Mouse (Mus musculus) heart, embryonic 16.5 days (tissue): ENCODE data around the gene Supt3. TPM values are rescaled to one million over a fixed set of nuclear protein-coding genes. Genes with fewer than 3 reads are reported as not detected.

Experiments
- ATAC-seq: fragments of 200-750 bp; cut with Nextera tagmentation; replicated peaks from 2 replicates; pipeline ENCODE4 v1.8.0; 2017; ENCODE audit warnings: moderate number of reproducible peaks; ENCODE audit not compliant: insufficient read depth, low FRiP score; ENCODE audit errors: extremely low read depth
- H3K27ac ChIP-seq: fragments of 300-500 bp; sonication (generic); 2 replicates; pipeline ENCODE4 v1.5.1; 2014; ENCODE audit warnings: mild to moderate bottlenecking, low read length, control low read depth, moderate library complexity
- H3K27me3 ChIP-seq: fragments of 300-500 bp; sonication (generic); 2 replicates; pipeline ENCODE4 v1.6.1; 2014; ENCODE audit warnings: low read length, mixed read lengths; ENCODE audit not compliant: control insufficient read depth, insufficient read depth
- H3K36me3 ChIP-seq: fragments of 300-500 bp; sonication (generic); 2 replicates; pipeline ENCODE4 v1.6.1; 2014; ENCODE audit not compliant: control insufficient read depth, insufficient read depth
- H3K4me1 ChIP-seq: fragments of 300-500 bp; sonication (generic); 2 replicates; pipeline ENCODE4 v1.6.1; 2014; ENCODE audit warnings: low read length, mixed read lengths; ENCODE audit not compliant: control insufficient read depth, insufficient read depth
- H3K4me2 ChIP-seq: fragments of 300-500 bp; sonication (generic); 2 replicates; pipeline ENCODE4 v1.6.1; 2014; ENCODE audit warnings: low read depth, mild to moderate bottlenecking, control low read depth, low read length
- H3K4me3 ChIP-seq: fragments of 300-500 bp; sonication (generic); 2 replicates; pipeline ENCODE4 v1.5.1; 2014; ENCODE audit warnings: mild to moderate bottlenecking, control low read depth, low read length
- H3K9ac ChIP-seq: fragments of 300-500 bp; sonication (generic); 2 replicates; pipeline ENCODE4 v1.6.1; 2014; ENCODE audit warnings: low read length, control low read depth
- H3K9me3 ChIP-seq: fragments of 300-500 bp; sonication (generic); replicated peaks from 2 replicates; pipeline ENCODE4 v1.6.1; 2016; ENCODE audit warnings: low read length; ENCODE audit not compliant: control insufficient read depth
- WGBS: fragments of 180-500 bp; shearing (Covaris S2); extraction: QIAGEN DNeasy Blood & Tissue Kit; methylation state at CpG from one replicate; pipeline ENCODE4 v1.1.7; 2014; 5-methylcytosine and 5-hydroxymethylcytosine counted together
- polyA plus RNA-seq: library from polyadenylated mRNA; unstranded; fragments of >200 nt; fragmentation: Nextera tagmentation; extraction: Ambion mirVana; gene quantifications from 2 replicates; pipeline ENCODE4 v1.2.1, GENCODE M21; 2015

The Supt3 gene
- polyA plus RNA-seq, 1 experiment from 2014 or later, result 24.3 TPM

- H3K9me3 ChIP-seq, result no peaks in the 10 kb centered on the region
- H3K27ac ChIP-seq, result no peak overlapping the region
- no peak overlapping the region for H3K9ac ChIP-seq
- H3K36me3 ChIP-seq, result no peaks in the 10 kb centered on the region
- H3K27me3 ChIP-seq, result no peaks in the 10 kb centered on the region
- H3K4me2 ChIP-seq, result no peak overlapping the region
- no peak for ATAC-seq
- H3K4me1 ChIP-seq, result no peaks in the 10 kb centered on the region
- WGBS, result 82% methylated on average over 3 of the region's 3 CpGs
- H3K4me3 ChIP-seq, result no peak overlapping the region
Observed at GRCm38 (mm10) chr17:45067441-45067840, 290.5 kb downstream of the Supt3 start.

GRCm38 (mm10) chr17:45068321-45068720 is 291.4 kb downstream of the Supt3 start:
- no peak overlapping the region for H3K27ac ChIP-seq
- H3K4me1 ChIP-seq, result no peaks in the 10 kb centered on the region
- H3K4me3 ChIP-seq, result no peak overlapping the region
- no peaks in the 10 kb centered on the region for H3K36me3 ChIP-seq
- ATAC-seq, result no peak
- no peak overlapping the region for H3K4me2 ChIP-seq
- H3K9ac ChIP-seq, result no peak overlapping the region
- no peaks in the 10 kb centered on the region for H3K27me3 ChIP-seq
- 55% methylated on average over 7 of the region's 7 CpGs for WGBS
- H3K9me3 ChIP-seq, result no peaks in the 10 kb centered on the region

GRCm38 (mm10) chr17:45072495-45073347 is 295.8 kb downstream of the Supt3 start:
- Histone ChIP-seq H3K36me3 (no peaks in the 10 kb centered on the region), H3K4me2 (no peak overlapping the region), H3K27me3 (no peaks in the 10 kb centered on the region), H3K27ac (no peak overlapping the region), H3K9ac (no peak overlapping the region), H3K9me3 (no peaks in the 10 kb centered on the region), H3K4me1 (no peaks in the 10 kb centered on the region), H3K4me3 (no peak overlapping the region)
- 71% methylated on average over 7 of the region's 7 CpGs for WGBS
- ATAC-seq, result no peak

GRCm38 (mm10) chr17:45073348-45073634 is 296.3 kb downstream of the Supt3 start:
- H3K27me3 ChIP-seq, result no peaks in the 10 kb centered on the region
- H3K9ac ChIP-seq, result no peak overlapping the region
- H3K4me2 ChIP-seq, result no peak overlapping the region
- 89% methylated on average over 8 of the region's 8 CpGs for WGBS
- no peak for ATAC-seq
- H3K27ac ChIP-seq, result no peak overlapping the region
- no peaks in the 10 kb centered on the region for H3K4me1 ChIP-seq
- H3K9me3 ChIP-seq, result no peaks in the 10 kb centered on the region
- H3K4me3 ChIP-seq, result no peak overlapping the region
- H3K36me3 ChIP-seq, result no peaks in the 10 kb centered on the region

- Histone ChIP-seq H3K9me3 (no peaks in the 10 kb centered on the region), H3K9ac (no peak overlapping the region), H3K27me3 (no peaks in the 10 kb centered on the region), H3K36me3 (no peaks in the 10 kb centered on the region), H3K4me2 (no peak overlapping the region), H3K27ac (no peak overlapping the region), H3K4me3 (no peak overlapping the region), H3K4me1 (no peaks in the 10 kb centered on the region)
- 86% methylated on average over 3 of the region's 3 CpGs for WGBS
- no peak for ATAC-seq
Observed at GRCm38 (mm10) chr17:45073779-45074178, 296.8 kb downstream of the Supt3 start.

GRCm38 (mm10) chr17:45076951-45077350 is 300.0 kb downstream of the Supt3 start:
- no peak overlapping the region for H3K4me3 ChIP-seq
- WGBS, result 91% methylated on average over 4 of the region's 4 CpGs
- H3K9ac ChIP-seq, result no peak overlapping the region

GRCm38 (mm10) chr17:45077921-45078640 is 301.1 kb downstream of the Supt3 start:
- Histone ChIP-seq H3K4me2 (no peak overlapping the region), H3K9me3 (no peaks in the 10 kb centered on the region), H3K36me3 (no peaks in the 10 kb centered on the region), H3K27ac (no peak overlapping the region), H3K4me1 (no peaks in the 10 kb centered on the region), H3K27me3 (no peaks in the 10 kb centered on the region), H3K4me3 (no peak overlapping the region), H3K9ac (no peak overlapping the region)
- 72% methylated on average over 14 of the region's 14 CpGs for WGBS
- ATAC-seq, result no peak

More at GRCm38 (mm10) chr17:45076951-45077350, 300.0 kb downstream of the Supt3 start:
- H3K27me3 ChIP-seq, result no peaks in the 10 kb centered on the region
- ATAC-seq, result no peak
- no peaks in the 10 kb centered on the region for H3K4me1 ChIP-seq
- no peaks in the 10 kb centered on the region for H3K9me3 ChIP-seq
- no peaks in the 10 kb centered on the region for H3K36me3 ChIP-seq
- H3K27ac ChIP-seq, result no peak overlapping the region
- no peak overlapping the region for H3K4me2 ChIP-seq

GRCm38 (mm10) chr17:45081521-45081920 is 304.6 kb downstream of the Supt3 start:
- Histone ChIP-seq H3K4me3 (no peak overlapping the region), H3K36me3 (no peaks in the 10 kb centered on the region), H3K27me3 (no peaks in the 10 kb centered on the region), H3K4me1 (no peaks in the 10 kb centered on the region), H3K4me2 (no peak overlapping the region), H3K9ac (no peak overlapping the region), H3K27ac (no peak overlapping the region), H3K9me3 (no peaks in the 10 kb centered on the region)
- 83% methylated on average over 8 of the region's 8 CpGs for WGBS
- no peak for ATAC-seq

- Histone ChIP-seq H3K9me3 (no peaks in the 10 kb centered on the region), H3K27ac (no peak overlapping the region), H3K9ac (no peak overlapping the region), H3K4me3 (no peak overlapping the region), H3K4me2 (no peak overlapping the region), H3K36me3 (no peaks in the 10 kb centered on the region), H3K4me1 (no peaks in the 10 kb centered on the region), H3K27me3 (no peaks in the 10 kb centered on the region)
- 54% methylated on average over 8 of the region's 8 CpGs for WGBS
- no peak for ATAC-seq
Observed at GRCm38 (mm10) chr17:45081955-45082475, 305.1 kb downstream of the Supt3 start.
